Mouse (Mus musculus) kidney, adult 2 months (tissue): ENCODE results near the gene Rasgef1a. TPM values are rescaled to one million over a fixed set of nuclear protein-coding genes. Genes with fewer than 3 reads are reported as not detected.

Experiments used
- DNase-seq: peaks from one replicate; pipeline ENCODE4 v3.0.0; 2021
- H3K27ac ChIP-seq: fragments of 200-500 bp; 2 replicates; pipeline ENCODE4 v1.5.1; 2012; ENCODE audit warnings: low read depth, low read length, control low read depth, inconsistent platforms; ENCODE audit not compliant: insufficient read depth
- H3K27me3 ChIP-seq: fragments of 200-500 bp; replicated peaks from 2 replicates; pipeline ENCODE4 v1.6.1; 2012; ENCODE audit warnings: mild to moderate bottlenecking, moderate library complexity, low read length, inconsistent platforms; ENCODE audit not compliant: control insufficient read depth, insufficient read depth
- H3K36me3 ChIP-seq: fragments of 200-500 bp; 2 replicates; pipeline ENCODE4 v1.6.1; 2012; ENCODE audit warnings: mild to moderate bottlenecking, moderate library complexity, low read length, inconsistent platforms; ENCODE audit not compliant: control insufficient read depth, insufficient read depth
- H3K4me1 ChIP-seq: fragments of 200-500 bp; 2 replicates; pipeline ENCODE4 v1.6.1; 2011; ENCODE audit warnings: low read length; ENCODE audit not compliant: control insufficient read depth, insufficient read depth
- H3K4me3 ChIP-seq: fragments of 200-500 bp; 2 replicates; pipeline ENCODE4 v1.5.1; 2011; ENCODE audit warnings: mild to moderate bottlenecking, low read depth, low read length, control low read depth; ENCODE audit not compliant: insufficient read depth
- CTCF ChIP-seq: fragments of 200-500 bp; conservative IDR thresholded peaks from 2 replicates; pipeline ENCODE4 v1.5.1; 2011; ENCODE audit warnings: low read depth, mild to moderate bottlenecking, control low read depth, low read length, moderate library complexity, mixed read lengths; ENCODE audit not compliant: insufficient read depth, insufficient read length
- POLR2A ChIP-seq: fragments of 200-500 bp; IDR thresholded peaks from one replicate; pipeline ENCODE4 v1.6.1; 2011; ENCODE audit warnings: low read depth, low read length, control low read depth
- WGBS: fragments of 180-500 bp; shearing (Covaris S2); methylation state at CpG from one replicate; pipeline ENCODE4 v1.1.7; 2018; 5-methylcytosine and 5-hydroxymethylcytosine counted together
- polyA plus RNA-seq: library from polyadenylated mRNA; depleted of rRNA; stranded (reverse); fragments of >200 nt; gene quantifications from 2 replicates; pipeline ENCODE4 v1.2.3, GENCODE M21; 2012

Gene Rasgef1a
- polyA plus RNA-seq, 1 experiment = 0.36 TPM

DNA sequence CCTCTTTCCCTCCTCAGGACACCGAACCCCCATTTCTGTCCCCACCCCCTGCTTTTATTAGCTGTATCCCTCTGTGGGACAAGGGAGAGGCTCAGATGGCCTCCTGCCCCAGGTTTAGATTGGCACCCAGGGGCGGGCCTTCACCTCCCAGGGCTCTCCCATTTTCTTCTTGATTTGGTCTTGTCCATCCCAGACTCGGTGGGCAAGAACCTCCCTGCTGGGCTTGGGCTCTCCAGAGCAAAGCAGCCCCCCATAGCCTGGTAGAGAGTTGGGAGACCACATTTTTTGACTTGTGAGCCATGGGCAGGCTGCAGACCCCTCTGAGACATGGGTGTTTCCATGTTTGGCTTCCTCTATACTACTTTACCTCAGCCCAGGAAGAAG lies 1.1 kb downstream of the Rasgef1a start:
- no peak for DNase-seq
- Histone ChIP-seq H3K4me1 (no peaks in the 10 kb centered on the region), H3K4me3 (no peak overlapping the region), H3K27me3 (peaks cover 1% of the 10 kb centered on the region; the same call in 1 of the 2 replicates), H3K36me3 (no peaks in the 10 kb centered on the region), H3K27ac (no peak overlapping the region)
- WGBS = 60% methylated on average over 3 of the region's 3 CpGs
- TF ChIP-seq POLR2A (no peak), CTCF (no peak)

DNA sequence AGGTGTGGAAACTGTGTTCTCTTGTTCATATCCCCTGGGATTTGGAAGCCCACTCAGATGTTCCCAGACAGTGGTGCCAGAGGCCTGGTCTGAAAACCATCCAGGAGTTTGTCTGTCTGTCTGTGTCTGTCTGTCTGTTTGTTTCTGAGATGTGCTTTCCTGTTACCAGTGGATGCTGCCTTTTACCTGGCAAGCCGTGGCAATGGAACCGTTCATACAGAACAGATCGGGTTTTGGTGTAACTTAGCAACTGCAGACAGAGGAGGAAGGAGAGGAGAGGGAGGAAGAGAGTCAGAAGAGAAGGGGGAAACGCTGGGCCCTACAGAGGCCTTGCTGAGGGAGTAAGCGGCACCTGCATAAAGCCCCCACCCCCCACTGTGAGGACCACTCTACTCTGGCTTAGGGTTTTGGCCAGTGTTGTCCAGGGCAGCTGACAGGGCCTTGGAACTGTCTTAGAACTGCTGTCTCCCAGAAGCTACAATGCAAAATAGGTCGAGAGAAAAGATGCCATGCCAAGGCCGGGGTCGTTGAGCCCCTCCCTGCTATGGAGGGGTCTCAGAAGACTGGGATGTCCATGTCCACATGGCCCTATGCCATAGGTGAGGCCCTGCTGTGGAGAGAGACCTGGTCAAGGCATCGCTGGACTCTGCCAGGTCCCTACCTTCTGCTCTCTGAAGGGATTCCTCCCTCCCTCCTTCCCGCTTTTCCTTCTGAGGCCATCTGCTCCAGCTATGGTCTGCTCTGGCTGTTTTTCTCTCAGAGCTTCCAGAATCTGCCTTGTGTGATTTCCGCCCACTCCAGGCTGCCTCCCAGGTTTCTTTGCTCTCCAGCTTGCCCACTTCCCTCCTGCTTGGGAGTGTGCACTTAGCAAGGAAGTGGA lies 2.0 kb downstream of the Rasgef1a start:
- H3K36me3 ChIP-seq = no peaks in the 10 kb centered on the region
- TF ChIP-seq POLR2A (no peak), CTCF (no peak)
- H3K4me3 ChIP-seq = no peak overlapping the region
- H3K4me1 ChIP-seq = no peaks in the 10 kb centered on the region
- H3K27me3 ChIP-seq = peaks cover 1% of the 10 kb centered on the region; the same call in 1 of the 2 replicates
- 64% methylated on average over 11 of the region's 11 CpGs for WGBS
- no peak for DNase-seq
- no peak overlapping the region for H3K27ac ChIP-seq

DNA sequence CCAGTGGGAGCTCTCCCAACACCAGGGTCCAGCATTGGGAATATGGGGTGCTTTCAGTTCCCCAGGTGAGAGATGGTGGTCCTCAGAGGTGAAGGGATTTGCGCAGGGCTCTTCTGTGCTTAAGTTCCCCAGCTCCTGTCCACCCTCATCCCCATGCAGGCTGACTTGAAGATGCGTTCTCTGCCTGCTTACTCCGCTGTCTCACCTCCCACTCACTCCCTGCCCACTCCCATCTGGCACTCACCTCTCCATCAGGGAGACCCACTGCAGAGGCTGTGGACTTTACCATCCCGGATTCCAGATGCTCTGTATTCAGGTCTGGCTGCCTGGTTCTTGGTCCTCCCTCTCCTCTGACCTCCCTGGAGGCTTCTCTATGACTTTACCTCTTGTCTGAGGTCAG lies 3.6 kb downstream of the Rasgef1a start:
- Histone ChIP-seq H3K27ac (no peak overlapping the region), H3K36me3 (no peaks in the 10 kb centered on the region), H3K4me3 (no peak overlapping the region), H3K4me1 (no peaks in the 10 kb centered on the region), H3K27me3 (peaks cover 1% of the 10 kb centered on the region; the same call in 1 of the 2 replicates)
- no peak for DNase-seq
- TF ChIP-seq POLR2A (no peak), CTCF (no peak)
- WGBS = 66% methylated on average over 4 of the region's 4 CpGs

DNA sequence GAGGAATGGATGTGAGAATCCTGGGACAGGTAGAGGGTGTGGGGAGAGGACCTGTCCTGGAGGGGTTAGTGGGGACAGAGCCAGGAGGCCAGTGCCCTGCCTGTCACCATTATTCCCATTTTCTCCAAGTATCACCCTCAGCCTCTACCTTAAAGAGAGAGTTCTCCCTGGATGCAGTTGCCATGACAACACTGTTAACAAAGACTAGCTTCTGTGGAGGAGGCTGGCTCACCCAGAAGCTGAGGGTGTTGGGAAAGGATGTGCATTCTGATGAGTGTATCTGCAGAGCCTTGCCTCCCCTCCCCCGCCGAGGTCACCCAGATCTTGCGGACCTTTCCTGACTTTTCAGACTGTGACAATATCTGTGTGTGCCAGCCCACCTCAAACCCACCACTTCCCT lies 4.7 kb downstream of the Rasgef1a start:
- H3K27me3 ChIP-seq = peaks cover 1% of the 10 kb centered on the region; the same call in 1 of the 2 replicates
- H3K27ac ChIP-seq = no peak overlapping the region
- H3K36me3 ChIP-seq = no peaks in the 10 kb centered on the region
- no peaks in the 10 kb centered on the region for H3K4me1 ChIP-seq
- H3K4me3 ChIP-seq = no peak overlapping the region
- WGBS = 79% methylated on average over 3 of the region's 3 CpGs
- no peak for TF ChIP-seq CTCF
- no peak for TF ChIP-seq POLR2A
- no peak for DNase-seq

DNA sequence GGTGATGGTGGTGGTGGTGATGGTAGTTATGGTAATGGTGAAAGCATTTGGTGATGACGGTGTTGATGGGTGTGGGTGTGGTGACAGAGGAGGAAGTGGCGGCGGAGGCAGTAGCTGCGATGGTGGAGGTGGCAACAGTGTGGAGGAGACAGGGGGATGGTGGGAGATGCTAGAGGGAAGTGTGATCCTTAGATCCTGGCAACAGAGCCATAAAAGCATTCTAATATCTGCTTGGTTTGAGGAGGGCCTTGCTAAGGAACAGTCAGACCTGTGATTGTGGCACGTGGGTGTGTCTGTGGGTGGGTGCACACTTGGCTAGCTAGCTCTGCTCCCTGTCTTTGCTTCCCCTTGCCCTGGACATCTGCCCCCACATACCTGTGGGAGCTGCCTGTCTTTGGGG lies 7.4 kb downstream of the Rasgef1a start:
- Histone ChIP-seq H3K36me3 (no peaks in the 10 kb centered on the region), H3K4me3 (no peak overlapping the region), H3K4me1 (no peaks in the 10 kb centered on the region), H3K27me3 (no peaks in the 10 kb centered on the region), H3K27ac (no peak overlapping the region)
- no peak for DNase-seq
- 39% methylated on average over 5 of the region's 5 CpGs for WGBS
- TF ChIP-seq POLR2A = no peak

DNA sequence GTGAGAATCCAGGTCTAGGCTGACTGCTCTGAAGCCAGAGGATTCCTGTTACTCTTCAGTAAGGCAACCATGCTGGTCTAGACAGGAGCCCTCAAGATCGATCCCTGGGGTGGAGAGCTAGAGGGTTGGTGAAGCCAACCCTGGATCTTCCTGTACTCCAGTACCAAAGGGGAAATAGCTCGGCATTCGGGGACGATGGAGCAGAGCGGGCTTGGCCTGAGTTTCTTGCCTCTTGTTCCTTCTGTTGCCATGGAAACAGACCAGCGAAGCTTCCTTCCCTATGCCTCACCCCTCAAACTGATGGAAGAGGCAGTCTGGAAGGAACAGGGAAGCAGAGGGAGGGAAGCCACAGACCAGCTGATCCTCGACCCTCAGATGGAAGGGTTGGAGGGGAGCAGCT lies 8.3 kb downstream of the Rasgef1a start:
- no peak overlapping the region for H3K27ac ChIP-seq
- no peak overlapping the region for H3K4me3 ChIP-seq
- H3K36me3 ChIP-seq = no peaks in the 10 kb centered on the region
- TF ChIP-seq POLR2A (no peak), CTCF (no peak)
- DNase-seq = no peak
- WGBS = 31% methylated on average over 7 of the region's 7 CpGs
- H3K4me1 ChIP-seq = no peaks in the 10 kb centered on the region
- no peaks in the 10 kb centered on the region for H3K27me3 ChIP-seq

DNA sequence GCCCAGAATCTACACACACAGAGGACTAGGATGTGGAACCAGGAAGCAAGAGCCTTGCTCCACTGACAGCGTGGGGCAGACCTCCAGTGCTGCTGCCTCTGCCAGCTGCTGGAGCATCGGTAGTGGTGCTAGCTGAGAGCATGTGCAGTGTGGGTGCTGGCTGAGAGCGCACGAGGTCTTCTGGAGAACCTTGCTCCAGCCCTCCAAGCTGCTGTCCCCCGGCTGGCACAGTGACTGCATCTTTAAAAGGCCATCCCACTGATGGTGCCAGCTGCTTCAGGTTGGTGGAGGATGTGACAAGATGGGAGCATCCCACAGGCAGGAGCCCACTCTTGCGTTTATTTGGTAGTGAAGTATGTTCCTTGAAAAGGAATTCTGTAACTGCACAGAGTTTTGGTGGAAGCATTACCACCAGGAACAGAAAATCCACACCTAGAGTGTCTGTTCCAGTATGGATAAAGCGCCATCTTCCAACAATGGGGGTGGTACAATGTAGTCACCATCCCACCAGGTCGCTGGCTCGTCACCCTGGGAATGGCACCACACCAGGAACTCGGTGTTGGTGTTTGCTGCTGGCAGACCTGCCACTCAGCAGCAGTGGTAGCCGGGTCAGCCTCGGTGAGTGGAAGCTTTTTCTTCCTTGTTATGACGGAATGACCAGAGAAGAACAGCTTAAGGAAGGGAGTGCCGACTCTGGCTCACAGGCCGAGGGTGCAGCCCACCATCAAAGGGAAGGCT lies 11.8 kb downstream of the Rasgef1a start:
- H3K27ac ChIP-seq = no peak overlapping the region
- H3K4me1 ChIP-seq = no peaks in the 10 kb centered on the region
- no peaks in the 10 kb centered on the region for H3K36me3 ChIP-seq
- no peak for DNase-seq
- no peaks in the 10 kb centered on the region for H3K27me3 ChIP-seq
- WGBS = 57% methylated on average over 15 of the region's 15 CpGs
- H3K4me3 ChIP-seq = no peak overlapping the region
- TF ChIP-seq CTCF = no peak

DNA sequence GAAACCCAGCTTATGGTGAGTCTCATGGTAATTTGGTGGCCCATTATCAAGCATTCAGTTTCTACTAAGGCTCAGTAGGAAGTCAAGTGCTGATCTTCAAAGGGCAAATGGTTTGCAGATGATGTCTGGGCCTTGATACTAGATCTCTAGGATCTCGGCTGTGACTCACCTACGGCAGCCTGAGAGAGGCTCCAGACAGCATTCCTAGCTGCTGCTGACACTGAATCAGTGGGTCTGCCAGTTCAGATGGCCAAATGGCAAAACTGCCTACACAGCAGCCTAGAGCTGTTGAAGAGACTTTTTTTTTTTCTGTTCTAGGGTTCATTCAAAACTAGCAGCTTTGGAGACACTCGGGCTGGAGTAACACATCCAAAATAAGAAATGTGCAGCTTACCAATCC lies 15.8 kb downstream of the Rasgef1a start:
- no peaks in the 10 kb centered on the region for H3K27me3 ChIP-seq
- H3K36me3 ChIP-seq = no peaks in the 10 kb centered on the region
- TF ChIP-seq POLR2A (no peak), CTCF (no peak)
- H3K27ac ChIP-seq = no peak overlapping the region
- H3K4me1 ChIP-seq = no peaks in the 10 kb centered on the region
- DNase-seq = no peak
- H3K4me3 ChIP-seq = no peak overlapping the region
- whole genome bisulfite sequencing = 70% methylated on average over 3 of the region's 3 CpGs
